Mouse (Mus musculus) lung, postnatal 25 days (tissue): Measurements from ENCODE around the gene Kif1b.

ENCODE experiments used
- DNase-seq: peaks from one replicate; pipeline ENCODE4 v3.0.0; 2022; ENCODE audit warnings: low spot score

Gene Kif1b

DNA sequence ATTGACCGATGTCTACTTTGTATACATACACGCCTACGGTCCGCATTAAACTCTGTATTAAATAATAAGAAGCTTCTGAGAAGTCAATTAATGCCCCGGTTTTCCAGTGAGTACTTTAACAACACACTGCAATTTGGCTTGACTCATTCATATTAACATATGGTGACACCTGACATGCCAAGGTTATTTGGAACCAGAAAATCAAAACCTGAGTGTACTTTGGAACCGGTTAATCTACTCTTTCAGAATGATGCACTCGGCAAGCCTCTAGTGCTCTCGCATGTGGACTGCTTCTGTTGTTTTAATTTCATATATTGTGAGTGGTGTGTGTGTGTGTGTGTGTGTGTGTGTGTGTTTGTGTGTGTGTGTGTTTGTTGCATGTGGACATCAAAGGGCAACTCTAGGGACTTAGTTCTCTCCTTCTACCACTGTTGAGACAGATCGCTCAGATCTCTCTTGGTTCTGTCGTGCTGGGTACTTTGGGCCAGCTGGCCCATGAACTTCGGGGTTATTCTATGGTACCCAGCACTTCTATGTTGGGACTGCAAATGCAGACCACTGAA, 6.9 kb upstream of the Kif1b start:
- DNase-seq: peak; percentile 52

DNA sequence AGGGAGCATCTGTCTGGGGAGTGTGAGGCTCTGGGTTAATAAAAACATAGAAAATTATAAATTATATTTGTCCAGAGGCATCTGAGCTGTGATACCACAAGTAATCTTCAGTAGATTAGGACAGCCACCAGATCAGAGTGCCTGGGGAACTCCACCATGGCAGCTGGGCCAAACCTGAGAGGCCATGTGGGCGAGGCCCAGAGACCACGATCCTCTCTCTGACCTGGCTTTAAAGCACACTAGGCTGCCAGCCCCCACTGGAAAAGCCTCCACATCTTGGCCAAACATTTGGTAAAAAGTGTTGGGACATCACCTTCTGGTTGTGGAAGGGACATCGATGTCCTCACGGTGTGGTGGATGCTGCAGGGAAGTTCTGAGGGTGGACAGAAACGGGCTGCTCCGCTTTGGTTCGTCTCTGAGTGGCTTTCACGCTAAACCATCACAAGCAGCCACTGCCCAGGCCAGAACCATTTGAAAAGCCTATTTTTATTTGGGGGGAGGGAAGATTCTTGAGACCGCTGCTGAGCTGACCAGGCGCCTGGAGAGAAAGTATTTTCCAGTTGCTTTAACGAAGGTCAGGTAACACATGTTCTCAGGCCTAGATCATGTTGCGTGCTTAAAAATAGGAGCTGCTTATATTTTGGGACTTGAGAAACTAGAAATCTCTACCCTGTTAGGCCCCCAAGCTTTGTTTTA, 6.2 kb upstream of the Kif1b start:
- no peak for DNase-seq

DNA sequence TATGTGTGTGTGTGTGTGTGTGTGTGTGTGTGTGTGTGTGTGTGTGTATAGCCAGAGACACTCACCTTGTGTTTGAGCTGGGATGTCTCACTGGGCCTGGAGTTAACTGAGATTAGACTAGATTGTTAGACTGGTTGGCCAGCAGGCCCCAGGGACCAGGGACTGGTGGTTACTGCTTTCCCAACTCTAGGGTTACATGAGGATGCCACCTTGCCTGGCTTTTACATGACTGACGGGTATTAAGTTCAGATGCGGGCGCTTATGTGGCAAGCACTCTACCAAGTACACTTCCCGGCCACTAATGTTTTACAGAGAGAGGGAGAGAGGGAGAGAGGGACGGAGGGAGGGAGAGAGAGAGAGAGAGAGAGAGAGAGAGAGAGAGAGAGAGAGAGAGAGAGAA, 4.5 kb upstream of the Kif1b start:
- DNase-seq: no peak

DNA sequence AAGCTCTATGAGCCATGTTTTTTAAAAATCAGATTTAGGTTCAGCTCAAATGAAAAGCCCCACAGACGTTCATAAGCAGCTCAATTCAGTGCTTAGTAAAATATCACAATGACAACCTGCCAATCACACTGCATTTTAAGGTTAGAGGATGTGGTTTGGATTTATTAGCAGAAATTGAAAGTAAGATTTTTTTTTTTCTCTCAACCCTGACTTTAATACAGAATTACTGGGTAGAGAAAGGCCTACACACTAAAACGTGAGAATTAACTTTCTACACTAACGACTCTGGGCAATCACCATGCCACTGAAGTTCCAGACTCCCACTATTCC, 963 bp upstream of the Kif1b start:
- DNase-seq: no peak

DNA sequence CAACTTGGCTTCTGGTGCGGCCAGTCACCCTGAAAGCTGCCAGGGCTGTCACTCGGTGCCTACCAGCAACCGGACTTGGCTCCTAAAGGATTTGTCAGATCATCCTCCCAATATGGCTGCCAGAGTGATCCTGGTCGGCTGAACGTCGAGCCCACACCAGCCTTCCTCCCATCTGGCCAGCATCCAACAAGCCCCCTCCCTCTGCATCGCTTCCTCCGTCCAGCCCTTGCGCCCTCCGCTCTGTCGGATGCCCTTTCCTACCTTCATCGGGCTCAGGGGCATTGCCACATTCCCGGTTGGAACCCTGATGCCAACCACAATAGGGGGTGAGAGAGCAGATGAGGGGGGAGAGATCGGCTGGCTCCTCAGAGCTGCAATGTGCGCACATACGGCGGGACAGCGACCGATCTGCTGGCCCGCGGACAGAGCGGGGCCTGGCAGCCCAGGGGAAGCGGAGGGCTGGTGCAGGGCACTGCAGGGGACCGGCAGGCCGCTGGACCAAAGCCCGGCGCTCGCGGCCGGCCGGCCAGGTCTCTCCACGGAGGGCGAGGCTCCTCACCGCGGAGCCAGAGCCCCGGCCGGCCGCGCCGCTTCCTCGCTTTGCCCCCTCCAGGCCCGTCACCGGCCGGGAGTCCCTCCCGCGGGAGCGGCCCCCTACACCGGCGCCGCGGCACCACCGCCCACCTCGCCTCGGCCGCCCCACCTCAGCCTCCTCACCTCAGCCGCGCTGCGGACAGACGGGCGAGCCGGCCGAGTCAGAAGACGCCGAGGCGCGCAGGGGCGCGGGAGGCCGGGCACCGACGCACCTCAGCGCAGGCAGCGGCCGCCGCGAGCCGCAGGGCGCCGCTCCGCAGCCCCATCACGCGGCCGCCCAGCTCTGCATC, 539 bp downstream of the Kif1b start:
- DNase-seq: peak; percentile 75

DNA sequence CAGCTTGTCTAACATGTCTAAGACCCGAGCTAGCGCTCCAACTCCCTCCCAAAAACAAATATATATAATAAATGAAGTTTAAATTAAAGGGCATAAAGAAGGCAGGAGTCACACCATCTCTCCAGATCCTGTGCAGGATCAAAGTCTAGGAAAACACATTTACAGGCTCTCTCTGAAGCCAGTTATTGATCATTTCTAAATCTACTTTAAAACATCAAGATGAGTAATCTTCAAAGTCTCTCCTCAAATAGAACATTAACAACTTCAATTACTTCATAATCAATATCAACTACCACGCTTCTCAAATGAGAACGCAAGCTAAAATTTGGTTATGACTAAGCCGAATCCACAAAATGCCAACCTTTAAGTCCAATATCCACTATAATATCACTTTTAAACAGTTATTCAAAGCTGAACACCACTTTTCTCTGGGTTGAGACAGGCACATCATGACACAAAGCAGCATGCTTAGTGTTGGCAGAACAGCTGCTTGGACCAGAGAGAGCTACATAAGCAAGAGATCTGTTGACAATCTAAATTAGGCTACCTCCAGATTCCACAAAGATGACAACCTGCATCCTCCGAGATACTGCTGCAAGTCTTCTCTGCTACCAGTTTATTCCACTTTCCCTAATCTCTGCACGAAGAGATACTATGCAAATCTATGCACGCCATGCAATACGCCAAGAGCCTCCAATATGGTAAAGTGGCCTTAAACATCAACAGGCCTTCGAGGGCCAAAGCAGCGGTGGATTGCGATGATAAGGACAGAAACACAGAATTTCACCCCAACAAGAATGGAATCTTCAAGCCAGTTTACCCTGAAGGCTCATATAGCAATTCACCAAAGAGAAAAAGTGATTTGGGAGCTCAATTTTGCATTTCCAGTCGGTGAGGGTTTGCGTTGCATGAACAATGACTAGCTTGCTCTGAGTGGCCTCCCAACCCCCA, 1.5 kb downstream of the Kif1b start:
- no peak for DNase-seq

DNA sequence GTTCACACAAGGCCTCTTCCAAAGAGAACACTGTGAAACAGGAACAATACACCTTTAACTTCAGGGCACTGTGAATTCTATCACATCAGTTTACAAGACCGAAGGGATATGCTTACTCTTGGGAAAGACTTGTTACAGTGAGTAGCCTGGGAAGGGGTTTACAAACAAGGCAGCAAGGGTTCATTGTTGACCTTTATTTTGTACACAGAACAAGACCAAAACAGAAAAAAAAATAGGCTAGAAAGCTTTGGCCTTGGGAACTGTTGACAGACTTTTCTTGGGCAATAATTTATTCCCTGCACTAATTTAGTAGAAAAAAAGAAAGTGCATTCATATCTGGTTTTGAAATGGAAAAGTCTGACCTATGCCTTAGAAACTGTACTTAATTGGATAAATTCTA, 3.0 kb downstream of the Kif1b start:
- DNase-seq: no peak

DNA sequence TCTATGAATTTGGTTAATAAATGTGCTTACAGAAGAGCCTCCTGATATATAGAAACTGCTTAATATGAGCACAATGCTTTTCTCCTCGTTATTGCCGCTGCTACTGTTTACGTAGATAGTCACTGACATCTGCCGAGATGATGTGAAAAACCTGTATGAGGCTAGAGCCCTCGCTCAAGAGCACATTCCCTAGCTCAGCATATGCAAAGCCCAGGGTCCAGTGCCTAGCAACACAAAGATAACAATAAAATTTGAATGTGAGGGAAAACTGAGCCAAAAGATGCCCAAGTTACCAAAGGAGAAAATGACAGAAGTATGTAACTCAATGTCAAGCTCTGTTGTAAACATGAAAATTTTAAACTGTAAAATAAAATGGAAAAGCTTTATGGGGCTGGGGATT, 4.0 kb downstream of the Kif1b start:
- no peak for DNase-seq

DNA sequence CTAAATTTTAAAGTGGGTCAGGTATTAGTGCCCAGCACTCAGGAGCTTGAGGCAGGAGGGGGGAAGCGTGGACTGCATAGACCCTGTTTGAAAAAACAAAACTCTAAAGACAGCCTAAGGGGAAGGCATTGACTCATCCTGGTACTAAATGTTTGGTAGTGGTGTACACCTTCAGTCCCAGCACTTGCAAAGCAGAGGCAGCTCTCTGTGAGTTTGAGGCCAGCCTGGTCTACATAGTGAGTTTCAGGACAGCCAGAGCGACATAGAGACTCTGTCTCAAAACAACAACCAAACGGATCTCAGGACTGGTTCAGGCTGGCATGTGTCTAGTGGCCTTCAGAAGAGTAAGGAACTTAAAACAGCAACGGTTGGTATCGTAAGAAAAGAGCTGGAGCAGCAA, 4.7 kb downstream of the Kif1b start:
- no peak for DNase-seq

DNA sequence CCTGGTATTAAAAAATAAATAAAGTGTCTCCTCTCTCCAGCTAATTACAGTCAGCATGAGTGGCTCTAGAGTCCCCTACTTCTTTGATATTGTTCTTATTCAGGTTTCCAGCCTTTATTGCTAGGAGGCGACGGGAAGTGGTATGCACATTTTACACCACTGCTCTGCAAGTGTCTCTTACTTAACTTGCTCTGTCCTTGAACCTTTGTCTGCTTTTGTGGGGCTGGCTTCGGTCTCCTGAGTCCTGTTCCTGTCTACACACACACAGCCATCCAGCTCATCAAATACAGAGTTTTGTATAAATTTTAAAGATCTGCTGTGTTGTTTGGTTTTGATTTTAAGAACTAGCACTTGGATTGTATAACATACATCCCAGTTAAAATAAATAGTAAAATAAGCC, 5.4 kb downstream of the Kif1b start:
- no peak for DNase-seq

DNA sequence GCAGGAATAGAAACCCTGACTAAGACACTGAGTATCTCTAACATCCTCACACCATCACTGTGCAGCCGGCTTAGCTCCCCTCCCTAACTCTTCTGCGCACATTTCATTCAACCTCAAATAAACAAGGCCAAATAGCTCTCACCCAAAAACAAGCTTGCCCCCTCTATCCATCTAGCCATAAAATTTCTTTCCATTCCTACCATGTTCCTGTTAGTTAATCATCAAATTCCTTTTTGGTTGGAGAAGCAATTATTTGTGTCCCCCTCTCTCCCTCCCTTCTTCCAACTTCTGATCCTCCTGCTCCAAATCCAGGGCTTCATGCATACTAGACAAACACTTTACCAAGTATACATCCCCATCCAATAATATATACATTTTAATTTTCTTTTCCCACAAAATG, 11.0 kb downstream of the Kif1b start:
- no peak for DNase-seq

DNA sequence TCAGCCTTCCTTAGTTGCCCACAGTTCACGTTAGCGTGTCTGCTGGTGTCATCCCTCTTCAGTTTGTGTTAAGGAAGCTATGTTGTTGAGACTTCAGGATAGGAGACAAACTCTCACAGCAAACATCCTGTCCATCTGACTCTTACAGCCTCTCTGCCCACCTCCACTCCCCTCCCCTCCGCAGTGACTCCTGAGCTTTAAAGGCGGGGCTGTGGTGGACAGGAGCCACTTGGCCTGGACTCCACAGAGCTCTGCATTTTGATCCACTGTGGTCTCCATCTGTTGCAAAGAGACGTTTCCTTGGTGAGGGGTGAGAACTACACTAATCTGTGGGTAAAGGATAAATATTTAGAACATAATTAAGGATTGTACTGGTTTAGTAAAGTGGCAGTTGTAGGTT, 14.5 kb downstream of the Kif1b start:
- no peak for DNase-seq

DNA sequence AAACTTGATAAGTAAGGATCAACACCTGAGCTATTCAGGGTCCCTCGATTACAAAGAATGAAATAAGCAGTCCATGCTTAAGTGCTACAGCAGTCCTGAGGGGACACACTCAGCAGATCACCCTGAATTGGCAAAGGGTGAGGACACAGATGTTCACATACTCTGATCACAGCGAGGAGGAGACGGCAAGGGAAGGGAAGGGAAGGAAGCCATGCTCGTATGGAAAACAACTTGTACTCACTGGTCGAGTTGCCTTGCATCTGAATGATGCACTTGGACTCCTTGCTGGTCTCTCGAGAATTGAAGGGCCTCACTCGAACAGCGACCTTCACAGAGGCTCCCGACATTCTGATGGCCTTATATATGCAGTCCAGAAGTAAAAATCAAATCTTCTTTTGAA, 16.4 kb downstream of the Kif1b start:
- no peak for DNase-seq

DNA sequence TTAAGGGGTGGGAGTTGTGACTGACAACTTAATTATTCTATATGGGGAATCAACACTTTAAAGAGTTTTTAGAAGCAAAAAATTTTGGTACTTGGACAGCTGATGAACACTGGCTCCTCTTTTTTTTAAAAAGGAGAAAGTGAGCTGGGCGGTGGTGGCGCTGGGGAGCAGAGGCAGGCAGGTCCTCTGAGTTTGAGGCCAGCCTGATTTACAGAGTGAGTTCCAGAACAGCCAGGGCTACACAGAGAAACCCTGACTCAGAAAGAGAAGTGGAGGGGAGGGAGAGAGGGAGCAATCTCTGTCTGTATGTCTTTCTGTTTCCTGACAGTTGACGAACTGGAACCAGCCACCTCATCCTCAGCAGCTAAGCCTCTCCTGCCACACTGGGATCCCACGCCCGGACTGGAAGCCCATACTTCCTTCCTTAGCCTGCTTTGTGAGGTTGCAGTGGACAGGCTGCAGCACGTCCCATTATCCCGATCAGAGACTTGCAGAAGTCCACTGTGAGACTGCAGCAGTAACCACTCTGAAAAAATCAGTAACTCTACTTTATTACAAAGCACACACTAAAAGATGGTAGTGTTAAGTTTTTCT, 17.2 kb downstream of the Kif1b start:
- DNase-seq: no peak

DNA sequence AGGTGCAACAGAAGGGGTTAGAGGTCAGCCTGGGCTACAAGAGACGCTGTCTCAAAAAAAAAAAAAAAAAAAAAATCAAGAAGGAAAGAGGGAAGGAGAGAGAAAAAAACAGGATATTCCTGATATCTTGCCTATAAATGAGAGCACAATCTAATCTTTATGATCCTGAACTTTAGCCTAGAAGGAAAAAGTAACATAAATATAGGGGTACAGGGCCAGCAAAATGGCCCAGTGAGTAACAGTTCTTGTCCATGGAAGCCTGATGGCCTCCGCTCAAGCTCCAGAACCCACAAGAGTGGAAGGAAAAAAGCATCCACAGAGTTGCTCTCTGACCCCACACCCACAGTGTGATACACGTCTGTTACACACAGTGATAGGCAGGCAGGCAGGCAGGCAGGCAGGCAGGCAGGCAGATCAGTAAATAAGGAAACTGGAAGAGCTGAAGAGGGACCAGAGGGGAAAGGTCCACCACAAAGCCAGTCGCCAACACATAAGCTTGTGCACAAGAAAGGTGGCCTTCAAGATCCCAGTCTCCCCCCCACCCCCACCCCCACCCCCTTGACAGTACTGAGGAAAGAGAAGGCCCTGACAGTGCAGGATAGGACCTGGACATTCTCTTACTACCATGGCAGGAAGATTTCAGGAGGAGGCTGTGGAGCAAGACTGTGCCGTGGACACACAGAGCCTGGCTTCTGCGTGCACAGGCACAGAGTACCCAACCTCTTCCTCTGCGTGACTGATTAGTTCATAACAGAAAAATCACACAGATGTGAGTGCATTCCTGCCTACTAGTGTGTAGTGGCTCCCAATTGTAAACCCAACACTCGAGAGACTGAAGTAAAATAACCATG, 21.0 kb downstream of the Kif1b start:
- DNase-seq: no peak

DNA sequence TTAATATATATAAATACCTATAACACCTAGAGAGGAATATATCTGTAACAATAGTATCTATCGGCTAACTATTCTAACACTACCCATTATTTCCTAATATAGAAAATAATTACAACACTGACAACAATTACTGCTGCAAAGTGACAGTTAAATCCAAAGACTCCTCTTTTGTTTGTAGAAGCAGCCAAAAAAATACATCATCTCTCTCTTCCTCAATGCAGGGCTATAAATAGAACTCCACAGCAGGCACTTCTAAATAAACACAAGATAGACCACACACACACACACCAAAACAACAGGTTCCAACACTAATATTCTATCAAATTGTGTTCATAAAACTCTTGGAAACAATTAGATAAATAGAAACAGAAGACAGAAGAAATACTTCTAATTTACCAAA, 21.8 kb downstream of the Kif1b start:
- DNase-seq: no peak

DNA sequence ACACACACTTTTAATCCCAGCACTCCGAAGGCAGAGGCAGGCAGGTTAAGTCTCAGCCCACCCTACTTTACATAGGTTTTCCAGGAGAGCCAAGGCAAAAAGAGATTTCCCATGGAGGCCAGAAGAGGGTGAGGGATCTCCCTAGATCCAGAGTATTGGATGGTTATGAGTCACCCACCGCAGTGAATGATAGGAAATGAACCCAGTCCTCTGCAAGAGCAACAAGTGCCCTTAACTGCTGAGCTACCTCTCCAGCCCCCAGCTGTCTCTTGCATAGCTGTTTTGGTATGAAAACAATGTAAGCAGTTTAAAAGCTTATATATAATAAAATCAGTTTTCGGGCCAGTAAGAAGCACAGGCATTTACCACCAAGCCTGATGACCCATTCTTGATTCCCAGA, 24.5 kb downstream of the Kif1b start:
- DNase-seq: no peak

DNA sequence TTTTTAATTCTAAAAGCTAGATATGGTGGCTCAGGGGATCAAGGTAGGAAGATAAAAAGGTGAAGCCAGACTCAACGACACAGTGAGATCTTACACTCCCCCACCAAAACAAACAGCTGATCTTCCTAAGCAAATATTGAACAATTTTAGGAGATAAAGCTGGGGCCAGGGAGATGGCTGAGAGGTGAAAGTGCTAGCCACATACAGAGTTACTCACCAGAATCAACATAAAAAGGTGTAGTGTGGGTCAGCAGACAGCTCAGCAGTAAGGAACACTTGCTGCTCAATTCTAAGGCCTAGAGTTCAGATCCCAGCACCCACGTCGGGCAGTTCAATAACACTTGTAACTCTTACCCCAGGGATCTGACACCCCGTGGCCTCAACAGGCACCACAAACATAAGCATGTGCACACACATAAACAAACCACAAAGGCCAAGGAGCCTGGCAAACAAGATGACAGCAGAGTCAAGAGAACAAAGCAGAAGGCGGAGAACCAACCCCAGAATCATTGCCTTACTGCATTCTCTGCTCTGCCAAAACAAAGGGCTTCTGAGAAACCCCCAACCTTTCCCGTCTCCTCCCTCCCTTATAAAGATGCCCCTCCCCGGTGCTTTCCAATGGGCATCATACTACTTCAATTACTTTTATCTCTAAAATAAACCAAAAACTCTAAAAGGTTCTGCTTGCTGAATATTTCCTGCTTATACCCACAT, 25.3 kb downstream of the Kif1b start:
- no peak for DNase-seq

DNA sequence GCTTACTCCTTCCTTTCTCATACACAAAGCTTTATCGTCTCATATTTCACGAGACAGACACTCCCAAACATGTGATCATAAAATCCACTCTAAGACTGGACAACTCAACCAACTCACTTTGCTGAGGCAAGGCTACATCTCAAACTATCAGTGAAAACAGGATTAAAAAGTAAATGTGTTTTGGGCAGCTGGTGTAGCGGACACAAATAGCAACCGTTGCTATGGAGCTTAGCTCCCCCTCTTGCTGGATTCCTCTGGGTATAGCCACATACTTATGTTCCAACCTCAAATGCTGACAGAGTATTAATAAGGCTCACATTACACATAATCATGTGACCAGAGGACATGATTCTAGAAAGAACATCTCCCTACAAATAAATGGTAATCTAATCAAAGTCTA, 29.9 kb downstream of the Kif1b start:
- DNase-seq: peak; percentile 49

DNA sequence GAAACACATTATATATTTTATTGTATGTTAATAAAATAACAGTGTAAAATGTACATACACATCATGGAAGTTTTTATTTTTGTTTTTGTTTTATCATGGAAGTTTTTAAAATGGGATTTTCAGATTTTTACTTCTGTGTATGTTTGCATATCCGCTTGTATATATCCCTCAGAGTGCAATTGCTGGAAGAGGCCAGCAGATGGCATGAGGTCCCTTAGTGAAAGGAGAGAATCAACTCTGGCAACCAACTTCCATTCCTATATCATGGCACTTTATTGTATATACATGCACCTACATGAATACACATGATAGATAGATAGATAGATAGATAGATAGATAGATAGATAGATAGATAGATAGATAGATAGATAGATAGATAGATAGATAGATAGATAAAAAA, 34.4 kb downstream of the Kif1b start:
- no peak for DNase-seq
